Mouse (Mus musculus) intestine, embryonic 14.5 days (tissue): ENCODE results near the gene Rpf1. TPM values are rescaled to one million over a fixed set of nuclear protein-coding genes. Genes with fewer than 3 reads are reported as not detected.

Experiments
- ATAC-seq: fragments of 200-750 bp; cut with Nextera tagmentation; replicated peaks from 2 replicates; pipeline ENCODE4 v1.8.0; 2017; ENCODE audit warnings: low read depth, moderate number of reproducible peaks, moderate TSS enrichment, moderate library complexity; ENCODE audit not compliant: low FRiP score, low TSS enrichment
- DNase-seq: peaks from one replicate; pipeline ENCODE4 v3.0.0-alpha.2; 2018; ENCODE audit warnings: low spot score
- H3K27ac ChIP-seq: fragments of 300-500 bp; sonication (generic); 2 replicates; pipeline ENCODE4 v1.5.1; 2014; ENCODE audit warnings: low read depth, mild to moderate bottlenecking, control low read depth
- H3K27me3 ChIP-seq: fragments of 300-500 bp; sonication (generic); replicated peaks from 2 replicates; pipeline ENCODE4 v1.6.1; 2014; ENCODE audit warnings: low read length, control low read depth; ENCODE audit not compliant: control insufficient read depth, insufficient read depth
- H3K36me3 ChIP-seq: fragments of 300-500 bp; sonication (generic); 2 replicates; pipeline ENCODE4 v1.6.1; 2014; ENCODE audit warnings: low read length, control low read depth; ENCODE audit not compliant: control insufficient read depth, insufficient read depth
- H3K4me1 ChIP-seq: fragments of 300-500 bp; sonication (generic); replicated peaks from 2 replicates; pipeline ENCODE4 v1.6.1; 2014; ENCODE audit warnings: low read length, control low read depth, mixed read lengths; ENCODE audit not compliant: control insufficient read depth, insufficient read depth
- H3K4me2 ChIP-seq: fragments of 300-500 bp; sonication (generic); 2 replicates; pipeline ENCODE4 v1.6.1; 2014; ENCODE audit warnings: low read length
- H3K4me3 ChIP-seq: fragments of 300-500 bp; sonication (generic); 2 replicates; pipeline ENCODE4 v1.5.1; 2014; ENCODE audit warnings: low read depth, low read length, control low read depth, mixed read lengths
- H3K9ac ChIP-seq: fragments of 300-500 bp; sonication (generic); 2 replicates; pipeline ENCODE4 v1.6.1; 2014; ENCODE audit warnings: mild to moderate bottlenecking, low read length
- H3K9me3 ChIP-seq: fragments of 300-500 bp; sonication (generic); 2 replicates; pipeline ENCODE4 v1.6.1; 2016; ENCODE audit warnings: low read length, control low read depth; ENCODE audit not compliant: control insufficient read depth
- WGBS: fragments of 180-500 bp; shearing (Covaris S2); extraction: QIAGEN DNeasy Blood & Tissue Kit; methylation state at CpG from one replicate; pipeline ENCODE4 v1.1.7; 2014; 5-methylcytosine and 5-hydroxymethylcytosine counted together
- polyA plus RNA-seq: library from polyadenylated mRNA; unstranded; fragments of >200 nt; fragmentation: Nextera tagmentation; extraction: Ambion mirVana; gene quantifications from 2 replicates; pipeline ENCODE4 v1.2.1, GENCODE M21; 2014

Gene Rpf1
- polyA plus RNA-seq, 1 experiment from 2014 or later, result 53.2 TPM

DNA sequence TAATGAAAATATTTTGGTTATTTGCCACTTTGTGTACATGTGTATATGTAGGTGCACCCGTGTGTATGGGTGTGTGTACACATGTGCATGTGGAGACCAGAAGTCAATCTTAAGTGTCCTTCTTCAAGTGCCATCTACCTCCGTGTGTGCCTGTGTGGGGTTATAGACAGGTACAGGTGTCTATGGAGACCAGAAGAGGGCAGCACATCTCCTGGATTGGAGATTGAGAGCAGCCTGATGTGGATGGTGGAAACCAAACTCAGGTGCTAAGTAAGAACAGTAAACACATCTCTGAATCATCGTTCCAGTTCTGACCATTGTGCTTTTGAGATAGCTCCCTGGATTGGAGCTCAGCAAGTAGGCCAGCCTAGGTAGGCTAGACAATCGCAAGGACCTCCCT lies 34.8 kb downstream of the Rpf1 start:
- Histone ChIP-seq H3K36me3 (no peaks in the 10 kb centered on the region), H3K4me2 (no peak overlapping the region), H3K27ac (no peak overlapping the region), H3K4me3 (no peak overlapping the region), H3K4me1 (no peaks in the 10 kb centered on the region), H3K9me3 (no peaks in the 10 kb centered on the region), H3K27me3 (no peaks in the 10 kb centered on the region), H3K9ac (no peak overlapping the region)
- 85% methylated on average over 4 of the region's 4 CpGs for WGBS
- DNase-seq (no peak), ATAC-seq (no peak)

GRCm38 (mm10) chr3:146482044-146482443 lies 39.2 kb downstream of the Rpf1 start:
- Histone ChIP-seq H3K4me3 (no peak overlapping the region), H3K4me1 (no peaks in the 10 kb centered on the region), H3K4me2 (no peak overlapping the region), H3K27ac (no peak overlapping the region), H3K36me3 (no peaks in the 10 kb centered on the region), H3K27me3 (no peaks in the 10 kb centered on the region), H3K9me3 (no peaks in the 10 kb centered on the region), H3K9ac (no peak overlapping the region)
- DNase-seq, result no peak
- 57% methylated on average over 2 of the region's 2 CpGs for WGBS
- ATAC-seq, result no peak

DNA sequence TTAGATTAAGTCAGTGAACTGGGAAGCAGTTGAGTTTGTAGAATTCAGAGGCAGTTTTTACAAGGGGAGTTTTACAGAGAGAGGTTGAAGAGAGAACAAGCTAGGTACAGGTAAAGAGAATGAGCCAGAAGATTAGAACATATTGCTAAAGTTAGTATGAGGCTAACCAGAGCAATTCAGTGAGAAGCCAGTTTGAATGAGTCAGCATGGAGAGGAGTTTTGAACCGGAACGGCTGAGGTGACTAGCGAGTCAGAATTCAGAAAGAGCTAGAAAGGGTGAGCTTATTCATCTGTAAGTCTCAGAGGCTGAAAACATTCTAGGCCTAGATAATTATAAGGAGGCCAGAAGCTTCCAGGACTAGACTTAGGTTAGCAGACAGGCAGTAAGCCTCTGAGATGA lies 46.8 kb downstream of the Rpf1 start:
- no peak for ATAC-seq
- WGBS, result 83% methylated on average over 3 of the region's 3 CpGs

GRCm38 (mm10) chr3:146473741-146474140 lies 47.5 kb downstream of the Rpf1 start:
- H3K27ac ChIP-seq, result no peak overlapping the region
- H3K27me3 ChIP-seq, result no peaks in the 10 kb centered on the region
- H3K4me1 ChIP-seq, result no peaks in the 10 kb centered on the region
- ATAC-seq (no peak), DNase-seq (no peak)
- H3K4me3 ChIP-seq, result no peak overlapping the region
- no peaks in the 10 kb centered on the region for H3K9me3 ChIP-seq
- no peak overlapping the region for H3K4me2 ChIP-seq
- no peaks in the 10 kb centered on the region for H3K36me3 ChIP-seq
- no peak overlapping the region for H3K9ac ChIP-seq

More for the DNA sequence above, 46.8 kb downstream of the Rpf1 start:
- H3K27ac ChIP-seq, result no peak overlapping the region
- no peaks in the 10 kb centered on the region for H3K27me3 ChIP-seq
- H3K9ac ChIP-seq, result no peak overlapping the region
- H3K4me3 ChIP-seq, result no peak overlapping the region
- H3K36me3 ChIP-seq, result no peaks in the 10 kb centered on the region
- no peak for DNase-seq
- H3K9me3 ChIP-seq, result no peaks in the 10 kb centered on the region
- no peaks in the 10 kb centered on the region for H3K4me1 ChIP-seq
- H3K4me2 ChIP-seq, result no peak overlapping the region

GRCm38 (mm10) chr3:146472657-146473056 lies 48.6 kb downstream of the Rpf1 start:
- Histone ChIP-seq H3K27ac (no peak overlapping the region), H3K9ac (no peak overlapping the region), H3K36me3 (no peaks in the 10 kb centered on the region), H3K4me3 (no peak overlapping the region), H3K9me3 (no peaks in the 10 kb centered on the region), H3K4me1 (no peaks in the 10 kb centered on the region), H3K4me2 (no peak overlapping the region), H3K27me3 (no peaks in the 10 kb centered on the region)
- 50% methylated on average over 4 of the region's 4 CpGs for WGBS
- DNase-seq (no peak), ATAC-seq (no peak)

DNA sequence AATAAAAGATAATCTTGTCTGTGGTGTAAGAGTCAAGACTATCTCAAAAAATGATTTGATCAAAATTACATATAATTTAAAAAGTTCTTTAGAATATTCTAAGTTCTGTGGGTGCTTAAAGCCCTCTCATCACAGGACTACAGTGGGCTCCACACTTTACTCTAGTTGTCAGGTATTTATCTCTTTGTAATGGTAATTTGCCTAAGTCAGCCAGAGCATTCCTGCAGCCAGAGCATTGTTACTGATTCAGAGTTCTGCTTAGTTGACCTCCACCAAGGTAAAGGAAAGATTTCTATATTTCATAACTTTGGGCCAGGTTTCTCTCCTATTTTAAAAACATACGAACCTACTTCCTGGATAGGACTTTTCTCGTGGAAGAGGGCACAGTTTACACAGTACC lies 52.0 kb downstream of the Rpf1 start:
- WGBS, result 66% methylated on average over 2 of the region's 2 CpGs
- Histone ChIP-seq H3K4me2 (no peak overlapping the region), H3K36me3 (0 out of 2 replicates have a peak, but pooled peaks cover 3% of the 10 kb centered on the region), H3K9me3 (no peaks in the 10 kb centered on the region), H3K4me1 (no peaks in the 10 kb centered on the region), H3K27me3 (no peaks in the 10 kb centered on the region), H3K4me3 (no peak overlapping the region), H3K9ac (no peak overlapping the region), H3K27ac (no peak overlapping the region)
- ATAC-seq (no peak), DNase-seq (no peak)

- Histone ChIP-seq H3K4me1 (no peaks in the 10 kb centered on the region), H3K4me2 (no peak overlapping the region), H3K27ac (no peak overlapping the region), H3K4me3 (no peak overlapping the region), H3K27me3 (no peaks in the 10 kb centered on the region), H3K9me3 (no peaks in the 10 kb centered on the region), H3K9ac (no peak overlapping the region), H3K36me3 (0 out of 2 replicates have a peak, but pooled peaks cover 6% of the 10 kb centered on the region)
- DNase-seq (no peak), ATAC-seq (no peak)
- WGBS, result 59% methylated on average over 2 of the region's 2 CpGs
Observed at GRCm38 (mm10) chr3:146462939-146463338, 58.3 kb downstream of the Rpf1 start.

Other genes with a start within 250 kb of the Rpf1 start
- gene Ssx2ip, start 116.8 kb downstream of the Rpf1 start, polyA plus RNA-seq, result 36.3 and 38.1 TPM in 2 replicates
- 12.1 and 12.8 TPM in 2 replicates for gene Ctbs, start 71.6 kb downstream of the Rpf1 start, polyA plus RNA-seq
- gene Spata1, start 21.7 kb downstream of the Rpf1 start, polyA plus RNA-seq, result 3.7 and 4.4 TPM in 2 replicates
- gene Gng5, start 21.6 kb downstream of the Rpf1 start, polyA plus RNA-seq, result 1,003 and 1,057 TPM in 2 replicates
- gene Uox, start 49.0 kb upstream of the Rpf1 start, polyA plus RNA-seq, result not detected in 2 replicates
- gene Dnase2b, start 94.2 kb upstream of the Rpf1 start, polyA plus RNA-seq, result not detected in 2 replicates
- not detected in 2 replicates for gene 4930503B20Rik, start 129.9 kb upstream of the Rpf1 start, polyA plus RNA-seq
- 0.46 and 0.51 TPM in 2 replicates for gene Samd13, start 164.2 kb upstream of the Rpf1 start, polyA plus RNA-seq